Mouse (Mus musculus): ENCODE results near the gene Mlst8.

- TF ChIP-seq POLR2A (IDR thresholded peaks at IDR 0.05; ENCODE audit: low read depth, low read length), result no peak
- TF ChIP-seq CTCF (IDR thresholded peaks at IDR 0.05; ENCODE audit: borderline replicate concordance, insufficient read depth, low read length), result no peak
Measured at GRCm38 (mm10) chr17:24461580-24461979, 17.3 kb downstream of the Mlst8 start.

Data from embryonic fibroblast, embryonic 13.5 days (primary cell).